Mouse (Mus musculus) ovary, adult 10 weeks (tissue): ENCODE data around the gene Gm8265. TPM values are rescaled to one million over a fixed set of nuclear protein-coding genes. Genes with fewer than 3 reads are reported as not detected.

ENCODE experiments used
- polyA plus RNA-seq: library from polyadenylated mRNA; stranded (reverse); fragments of 350-450 nt; fragmentation: Illumina TruSeq; extraction: RNeasy Lipid Tissue Mini Kit (QIAGEN cat#74804); gene quantifications from one replicate; pipeline ENCODE4 v1.2.3, GENCODE M21; 2014

Gene Gm8265
- not detected for polyA plus RNA-seq

DNA sequence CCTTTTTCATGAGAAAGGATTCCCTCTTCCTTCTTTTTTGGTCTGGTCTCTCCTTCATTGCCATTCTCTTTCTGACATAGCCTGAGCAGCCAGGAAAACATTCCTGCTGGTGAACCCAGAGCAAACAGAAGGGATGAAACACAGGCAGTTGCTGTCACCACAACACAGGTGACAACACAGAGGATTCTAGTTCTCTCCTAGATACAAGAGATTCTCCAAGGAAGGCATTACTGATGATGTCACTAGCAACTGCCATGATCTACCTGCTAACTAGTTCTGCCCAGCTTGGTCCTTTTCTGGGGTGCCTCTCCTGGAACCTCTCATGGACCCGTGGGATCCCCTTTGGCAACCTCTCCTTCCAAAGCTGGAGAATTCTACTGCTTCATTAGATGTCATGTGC, at the start of gene Gm8265:
Gene Gm8265 (minus strand): TSS at position 101 of the 400 bp plus-strand sequence.

Other genes starting within 250 kb of the Gm8265 start
- gene Gm3500, start 244.0 kb downstream of the Gm8265 start, polyA plus RNA-seq = not detected
- gene Gm3194, start 177.6 kb downstream of the Gm8265 start, polyA plus RNA-seq = 0.26 TPM
- not detected for gene Gm8246, start 155.2 kb downstream of the Gm8265 start, polyA plus RNA-seq
- not detected for gene Gm3187, start 148.8 kb downstream of the Gm8265 start, polyA plus RNA-seq
- gene Gm3488, start 131.4 kb downstream of the Gm8265 start, polyA plus RNA-seq = not detected
- gene Gm3532, start 94.5 kb downstream of the Gm8265 start, polyA plus RNA-seq = not detected
- not detected for gene Gm9603, start 54.4 kb upstream of the Gm8265 start, polyA plus RNA-seq
- gene Gm3373, start 108.5 kb upstream of the Gm8265 start, polyA plus RNA-seq = not detected
- 0.26 TPM for gene Gm3383, start 175.0 kb upstream of the Gm8265 start, polyA plus RNA-seq
- not detected for gene Gm3424, start 197.3 kb upstream of the Gm8265 start, polyA plus RNA-seq
- not detected for gene Gm8237, start 247.4 kb upstream of the Gm8265 start, polyA plus RNA-seq